Mouse (Mus musculus): ENCODE results near the gene Zfp541.

DNA sequence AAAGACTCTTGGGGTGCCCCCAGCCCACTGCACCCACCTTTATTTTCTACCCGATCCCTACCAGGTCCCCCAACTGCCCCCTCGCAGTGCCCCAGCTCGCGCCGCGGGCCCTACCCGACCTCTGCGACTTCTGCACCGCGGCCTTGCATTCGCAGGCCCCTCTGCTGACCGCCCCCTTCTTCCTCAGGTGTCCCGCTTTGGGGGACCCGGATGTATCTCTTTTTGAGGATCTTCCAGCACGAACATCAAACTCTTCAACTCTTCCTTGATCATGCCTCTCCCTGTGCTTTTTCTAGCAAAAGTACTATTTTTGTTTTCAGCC is 446 bp downstream of the Zfp541 start:
- TF ChIP-seq CTCF (IDR thresholded peaks at IDR 0.05; ENCODE audit: insufficient read depth, low read depth, low read length), result no peak
- TF ChIP-seq POLR2A (IDR thresholded peaks at IDR 0.05; ENCODE audit: insufficient read depth, low read depth, low read length), result no peak

All from olfactory bulb, adult 2 months (tissue).